Mouse (Mus musculus): ENCODE results near the gene 4930539E08Rik. TPM values are rescaled to one million over a fixed set of nuclear protein-coding genes. Genes with fewer than 3 reads are reported as not detected.

The 4930539E08Rik gene
- polyA plus RNA-seq, 1 experiment from 2014 or later: 0.09 TPM

DNA sequence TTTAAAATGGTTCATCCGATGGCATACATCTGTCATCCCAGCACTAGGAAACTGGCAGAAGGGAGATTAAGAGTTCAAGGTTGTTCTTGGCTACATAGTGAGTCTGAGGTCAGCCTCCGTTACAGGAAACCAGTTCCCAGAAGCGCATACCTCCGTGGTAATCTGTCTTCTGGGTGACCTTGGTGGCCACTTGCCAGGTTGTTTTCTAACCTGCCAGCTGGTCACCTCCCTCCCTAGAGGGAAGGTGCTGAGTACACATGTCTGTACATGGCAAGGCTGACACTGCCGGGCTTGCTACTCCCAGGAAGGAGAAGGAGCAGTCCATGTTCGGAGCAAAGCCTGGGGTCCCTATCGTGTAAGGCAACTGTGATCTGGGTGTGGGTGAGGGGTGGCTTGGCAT lies 40.3 kb downstream of the 4930539E08Rik start:
- Histone ChIP-seq H3K4me3 (ENCODE audit: control insufficient read depth in 1 of 2, insufficient read depth in 1 of 2, low read depth in 1 of 2, low read length in 2 of 2) (no peak overlapping the region), H3K9ac (ENCODE audit: low read length) (no peak overlapping the region), H3K4me2 (ENCODE audit: low read length) (peak overlapping the region; percentile 3; the same call in 1 of the 2 replicates), H3K36me3 (ENCODE audit: control insufficient read depth, insufficient read depth, low read length) (no peaks in the 10 kb centered on the region), H3K27ac (replicated peaks in 1 of 2; ENCODE audit: control insufficient read depth in 1 of 2, insufficient read depth in 1 of 2, low read depth in 2 of 2, low read length in 2 of 2) (peak overlapping the region; percentile 29 to 40; a peak in 2 of 4 replicates), H3K9me3 (ENCODE audit: control insufficient read depth, low read length) (no peaks in the 10 kb centered on the region), H3K4me1 (ENCODE audit: control insufficient read depth in 2 of 2, insufficient read depth in 2 of 2, low read length in 2 of 2) (peaks cover 9 to 10% of the 10 kb centered on the region in 2 experiments), H3K27me3 (ENCODE audit: control insufficient read depth, insufficient read depth, low read length) (0 out of 2 replicates have a peak, but pooled peaks cover 3% of the 10 kb centered on the region)
- 26% methylated on average over 7 of the region's 7 CpGs for WGBS
- no peak for ATAC-seq (ENCODE audit: insufficient number of reproducible peaks, insufficient read depth, low FRiP score, low read depth)

DNA sequence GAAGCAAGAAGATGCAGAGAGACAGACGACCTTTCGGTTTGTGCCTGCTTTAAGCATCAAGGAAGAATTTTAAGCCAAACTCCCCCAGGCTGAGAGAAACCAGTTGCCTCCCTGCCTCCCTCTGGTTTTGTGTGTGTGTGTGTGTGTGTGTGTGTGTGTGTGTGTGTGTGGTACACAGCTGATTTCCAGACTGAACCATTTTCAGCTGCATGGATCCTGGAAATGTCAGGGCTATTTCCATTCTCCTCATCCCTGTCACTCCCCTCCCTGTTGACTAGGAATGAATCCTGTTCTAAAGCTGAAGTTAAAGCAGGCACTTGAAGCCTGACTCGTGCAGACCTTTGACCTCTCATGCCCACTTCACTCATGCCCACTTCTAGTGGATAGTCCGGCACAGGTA lies 40.9 kb downstream of the 4930539E08Rik start:
- no peak overlapping the region for H3K4me2 ChIP-seq (ENCODE audit: low read length)
- H3K27me3 ChIP-seq (ENCODE audit: control insufficient read depth, insufficient read depth, low read length): 0 out of 2 replicates have a peak, but pooled peaks cover 3% of the 10 kb centered on the region
- H3K4me3 ChIP-seq (ENCODE audit: control insufficient read depth in 1 of 2, insufficient read depth in 1 of 2, low read depth in 1 of 2, low read length in 2 of 2): no peak overlapping the region
- H3K27ac ChIP-seq (replicated peaks in 1 of 2; ENCODE audit: control insufficient read depth in 1 of 2, insufficient read depth in 1 of 2, low read depth in 2 of 2, low read length in 2 of 2): no peak overlapping the region
- WGBS: 77% methylated on average over 4 of the region's 4 CpGs
- no peaks in the 10 kb centered on the region for H3K36me3 ChIP-seq (ENCODE audit: control insufficient read depth, insufficient read depth, low read length)
- no peak overlapping the region for H3K9ac ChIP-seq (ENCODE audit: low read length)
- H3K4me1 ChIP-seq (ENCODE audit: control insufficient read depth in 2 of 2, insufficient read depth in 2 of 2, low read length in 2 of 2): peaks cover 9 to 10% of the 10 kb centered on the region in 2 experiments
- no peaks in the 10 kb centered on the region for H3K9me3 ChIP-seq (ENCODE audit: control insufficient read depth, low read length)
- no peak for ATAC-seq (ENCODE audit: insufficient number of reproducible peaks, insufficient read depth, low FRiP score, low read depth)

DNA sequence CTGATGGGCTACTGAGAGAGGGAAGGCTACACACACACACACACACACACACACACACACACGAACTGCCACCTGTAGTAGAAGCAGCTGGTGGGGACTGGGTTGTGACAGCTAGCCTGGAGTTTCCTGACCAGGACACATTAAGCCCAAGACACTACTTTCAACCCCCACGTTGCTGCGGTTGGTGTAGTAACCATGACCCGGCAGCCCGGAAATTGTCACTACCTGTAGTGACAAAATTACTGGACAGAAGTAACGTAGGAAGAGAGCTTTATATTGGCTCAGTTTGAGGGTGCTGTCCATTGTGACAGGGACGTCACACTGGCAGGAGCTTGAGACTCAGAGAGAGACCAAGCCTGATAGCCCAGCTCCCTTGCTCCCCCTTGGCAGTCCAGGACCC lies 42.8 kb downstream of the 4930539E08Rik start:
- H3K4me2 ChIP-seq (ENCODE audit: low read length): no peak overlapping the region
- no peaks in the 10 kb centered on the region for H3K36me3 ChIP-seq (ENCODE audit: control insufficient read depth, insufficient read depth, low read length)
- no peaks in the 10 kb centered on the region for H3K27me3 ChIP-seq (ENCODE audit: control insufficient read depth, insufficient read depth, low read length)
- no peak overlapping the region for H3K9ac ChIP-seq (ENCODE audit: low read length)
- 86% methylated on average over 7 of the region's 7 CpGs for WGBS
- no peak overlapping the region for H3K27ac ChIP-seq (replicated peaks in 1 of 2; ENCODE audit: control insufficient read depth in 1 of 2, insufficient read depth in 1 of 2, low read depth in 2 of 2, low read length in 2 of 2)
- no peak for ATAC-seq (ENCODE audit: insufficient number of reproducible peaks, insufficient read depth, low FRiP score, low read depth)
- H3K4me3 ChIP-seq (ENCODE audit: control insufficient read depth in 1 of 2, insufficient read depth in 1 of 2, low read depth in 1 of 2, low read length in 2 of 2): no peak overlapping the region
- H3K4me1 ChIP-seq (ENCODE audit: control insufficient read depth in 2 of 2, insufficient read depth in 2 of 2, low read length in 2 of 2): peaks cover 9 to 10% of the 10 kb centered on the region in 2 experiments
- H3K9me3 ChIP-seq (ENCODE audit: control insufficient read depth, low read length): no peaks in the 10 kb centered on the region

DNA sequence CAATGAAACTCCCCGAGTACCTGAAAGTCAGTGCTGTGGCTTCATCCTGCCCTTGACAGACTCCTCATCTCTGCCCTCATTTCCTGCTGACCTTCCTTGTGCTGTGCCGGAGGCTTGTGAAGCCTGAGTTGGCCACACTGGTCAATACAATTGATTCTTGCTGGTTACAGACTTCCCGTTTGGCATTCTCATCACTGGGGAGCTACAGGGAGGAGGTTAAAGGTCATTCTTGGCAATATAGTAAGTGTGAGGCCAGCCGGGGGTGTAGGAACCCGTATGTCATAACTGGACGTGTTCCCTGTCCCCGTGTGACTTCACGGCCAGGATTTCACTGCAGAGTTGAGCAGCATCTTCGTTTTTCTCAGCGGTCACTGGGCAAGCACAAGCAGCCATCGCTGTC lies 43.3 kb downstream of the 4930539E08Rik start:
- Histone ChIP-seq H3K4me1 (ENCODE audit: control insufficient read depth in 2 of 2, insufficient read depth in 2 of 2, low read length in 2 of 2) (peaks cover 9 to 10% of the 10 kb centered on the region in 2 experiments), H3K4me3 (ENCODE audit: control insufficient read depth in 1 of 2, insufficient read depth in 1 of 2, low read depth in 1 of 2, low read length in 2 of 2) (no peak overlapping the region), H3K27ac (replicated peaks in 1 of 2; ENCODE audit: control insufficient read depth in 1 of 2, insufficient read depth in 1 of 2, low read depth in 2 of 2, low read length in 2 of 2) (no peak overlapping the region), H3K9ac (ENCODE audit: low read length) (no peak overlapping the region), H3K36me3 (ENCODE audit: control insufficient read depth, insufficient read depth, low read length) (no peaks in the 10 kb centered on the region), H3K27me3 (ENCODE audit: control insufficient read depth, insufficient read depth, low read length) (no peaks in the 10 kb centered on the region), H3K4me2 (ENCODE audit: low read length) (no peak overlapping the region), H3K9me3 (ENCODE audit: control insufficient read depth, low read length) (no peaks in the 10 kb centered on the region)
- no peak for ATAC-seq (ENCODE audit: insufficient number of reproducible peaks, insufficient read depth, low FRiP score, low read depth)
- 74% methylated on average over 11 of the region's 11 CpGs for WGBS

DNA sequence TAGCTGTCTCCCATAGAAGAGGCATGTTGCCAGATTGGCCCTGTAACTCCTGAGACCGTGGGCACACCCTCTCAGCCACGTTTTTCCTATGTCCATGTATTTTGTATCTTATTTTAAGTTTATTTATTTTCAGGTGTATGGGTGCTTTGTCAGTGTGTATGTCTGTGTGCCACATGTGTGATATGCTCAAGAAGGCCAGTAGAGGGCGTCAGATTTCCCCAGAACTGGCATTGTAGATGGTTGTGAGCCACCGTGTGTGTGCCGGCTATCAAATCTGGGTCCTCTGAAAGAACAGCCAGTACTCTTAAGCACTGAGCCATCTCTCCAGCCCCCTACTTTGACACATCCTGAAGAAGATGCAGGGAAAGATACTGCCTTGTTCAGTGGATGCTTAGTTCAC lies 44.7 kb downstream of the 4930539E08Rik start:
- no peak overlapping the region for H3K4me3 ChIP-seq (ENCODE audit: control insufficient read depth in 1 of 2, insufficient read depth in 1 of 2, low read depth in 1 of 2, low read length in 2 of 2)
- H3K27ac ChIP-seq (replicated peaks in 1 of 2; ENCODE audit: control insufficient read depth in 1 of 2, insufficient read depth in 1 of 2, low read depth in 2 of 2, low read length in 2 of 2): no peak overlapping the region
- H3K36me3 ChIP-seq (ENCODE audit: control insufficient read depth, insufficient read depth, low read length): no peaks in the 10 kb centered on the region
- H3K4me1 ChIP-seq (ENCODE audit: control insufficient read depth in 2 of 2, insufficient read depth in 2 of 2, low read length in 2 of 2): peaks cover 4 to 7% of the 10 kb centered on the region in 2 experiments
- H3K4me2 ChIP-seq (ENCODE audit: low read length): no peak overlapping the region
- no peaks in the 10 kb centered on the region for H3K27me3 ChIP-seq (ENCODE audit: control insufficient read depth, insufficient read depth, low read length)
- ATAC-seq (ENCODE audit: insufficient number of reproducible peaks, insufficient read depth, low FRiP score, low read depth): no peak
- no peaks in the 10 kb centered on the region for H3K9me3 ChIP-seq (ENCODE audit: control insufficient read depth, low read length)
- H3K9ac ChIP-seq (ENCODE audit: low read length): no peak overlapping the region
- WGBS: 71% methylated on average over 5 of the region's 5 CpGs

DNA sequence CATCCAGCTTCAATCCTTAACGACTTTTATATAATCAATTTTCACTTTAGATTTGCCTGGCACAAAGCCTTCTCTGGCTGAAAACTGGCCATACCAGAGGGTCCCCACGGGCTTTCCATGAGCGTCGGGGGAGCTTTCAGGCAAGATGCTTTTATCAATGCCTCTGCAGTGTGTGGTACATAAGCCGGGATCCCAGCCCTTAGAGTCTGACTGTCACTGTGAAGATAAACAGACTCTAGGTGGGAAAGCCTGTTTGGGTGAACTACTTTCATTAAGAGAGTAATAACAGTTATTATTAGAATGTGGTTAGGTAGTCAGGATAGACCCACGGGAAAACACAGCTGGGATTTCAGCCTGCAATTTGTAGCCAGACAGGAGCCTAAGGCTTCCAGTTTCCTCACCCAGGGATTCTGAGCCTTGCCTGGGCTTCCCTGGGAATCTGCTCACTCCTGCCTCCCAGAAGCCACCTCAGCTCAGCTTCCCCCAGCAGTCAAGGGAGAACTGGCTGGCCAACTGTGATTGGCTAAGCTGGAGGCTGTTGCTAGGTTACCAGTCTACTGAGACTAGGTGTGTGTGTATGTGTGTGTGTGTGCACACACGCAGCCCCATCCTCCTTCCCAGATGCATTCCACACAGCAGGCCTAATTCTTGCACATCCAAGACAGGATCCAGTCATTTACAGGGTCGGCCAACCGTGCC lies 45.6 kb downstream of the 4930539E08Rik start:
- Histone ChIP-seq H3K27ac (replicated peaks in 1 of 2; ENCODE audit: control insufficient read depth in 1 of 2, insufficient read depth in 1 of 2, low read depth in 2 of 2, low read length in 2 of 2) (no peak overlapping the region), H3K4me1 (ENCODE audit: control insufficient read depth in 2 of 2, insufficient read depth in 2 of 2, low read length in 2 of 2) (no peaks in the 10 kb centered on the region), H3K27me3 (ENCODE audit: control insufficient read depth, insufficient read depth, low read length) (no peaks in the 10 kb centered on the region), H3K36me3 (ENCODE audit: control insufficient read depth, insufficient read depth, low read length) (no peaks in the 10 kb centered on the region), H3K4me3 (ENCODE audit: control insufficient read depth in 1 of 2, insufficient read depth in 1 of 2, low read depth in 1 of 2, low read length in 2 of 2) (no peak overlapping the region), H3K9me3 (ENCODE audit: control insufficient read depth, low read length) (no peaks in the 10 kb centered on the region), H3K4me2 (ENCODE audit: low read length) (no peak overlapping the region), H3K9ac (ENCODE audit: low read length) (no peak overlapping the region)
- no peak for ATAC-seq (ENCODE audit: insufficient number of reproducible peaks, insufficient read depth, low FRiP score, low read depth)
- WGBS: 43% methylated on average over 9 of the region's 9 CpGs

DNA sequence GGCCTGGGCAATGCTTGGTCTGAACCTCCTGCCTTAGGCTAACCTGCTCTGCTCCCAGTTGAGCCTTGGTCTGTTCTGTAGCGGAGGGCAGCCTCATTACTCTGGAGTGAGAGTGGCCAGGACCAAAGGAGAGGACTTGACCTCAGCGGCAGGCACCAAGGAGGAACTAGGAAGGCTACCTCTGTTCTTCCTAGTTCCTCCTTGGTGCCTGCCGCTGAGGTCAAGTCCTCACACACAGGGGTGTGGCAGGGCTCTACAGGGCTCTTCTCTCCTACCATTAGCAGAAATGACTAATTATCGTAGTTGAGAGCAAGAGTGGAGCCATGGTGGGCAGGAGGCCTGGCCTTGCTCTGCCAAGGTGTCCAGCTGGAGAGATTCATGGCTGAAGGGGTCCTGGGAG lies 47.7 kb downstream of the 4930539E08Rik start:
- 79% methylated on average over 4 of the region's 4 CpGs for WGBS

DNA sequence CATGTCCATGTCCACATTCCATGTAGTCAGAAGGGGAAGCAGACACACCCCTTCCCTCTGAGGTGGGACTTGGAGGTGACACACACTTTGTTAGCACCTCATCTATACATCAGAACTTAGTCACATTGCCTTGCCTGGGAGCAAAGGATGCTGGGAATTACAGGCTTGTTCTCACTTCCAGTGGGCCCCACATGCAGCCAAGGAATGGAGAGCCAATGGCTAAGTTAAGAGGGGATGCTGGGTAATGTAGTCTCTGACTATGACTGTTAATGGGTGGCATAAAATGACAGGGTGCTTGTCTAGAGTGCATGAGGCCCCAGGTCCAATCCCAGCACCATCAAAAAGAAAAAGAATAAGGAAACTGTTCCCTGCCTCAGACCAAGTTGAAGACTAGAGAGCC lies 48.2 kb downstream of the 4930539E08Rik start:
- no peaks in the 10 kb centered on the region for H3K9me3 ChIP-seq (ENCODE audit: control insufficient read depth, low read length)
- H3K4me3 ChIP-seq (ENCODE audit: control insufficient read depth in 1 of 2, insufficient read depth in 1 of 2, low read depth in 1 of 2, low read length in 2 of 2): no peak overlapping the region
- no peaks in the 10 kb centered on the region for H3K27me3 ChIP-seq (ENCODE audit: control insufficient read depth, insufficient read depth, low read length)
- no peaks in the 10 kb centered on the region for H3K36me3 ChIP-seq (ENCODE audit: control insufficient read depth, insufficient read depth, low read length)
- no peak overlapping the region for H3K4me2 ChIP-seq (ENCODE audit: low read length)
- no peak overlapping the region for H3K9ac ChIP-seq (ENCODE audit: low read length)
- no peak for ATAC-seq (ENCODE audit: insufficient number of reproducible peaks, insufficient read depth, low FRiP score, low read depth)
- no peaks in the 10 kb centered on the region for H3K4me1 ChIP-seq (ENCODE audit: control insufficient read depth in 2 of 2, insufficient read depth in 2 of 2, low read length in 2 of 2)
- H3K27ac ChIP-seq (replicated peaks in 1 of 2; ENCODE audit: control insufficient read depth in 1 of 2, insufficient read depth in 1 of 2, low read depth in 2 of 2, low read length in 2 of 2): no peak overlapping the region

More for the DNA sequence above, 47.7 kb downstream of the 4930539E08Rik start:
- Histone ChIP-seq H3K27ac (replicated peaks in 1 of 2; ENCODE audit: control insufficient read depth in 1 of 2, insufficient read depth in 1 of 2, low read depth in 2 of 2, low read length in 2 of 2) (no peak overlapping the region), H3K27me3 (ENCODE audit: control insufficient read depth, insufficient read depth, low read length) (no peaks in the 10 kb centered on the region), H3K4me2 (ENCODE audit: low read length) (no peak overlapping the region), H3K36me3 (ENCODE audit: control insufficient read depth, insufficient read depth, low read length) (no peaks in the 10 kb centered on the region), H3K9me3 (ENCODE audit: control insufficient read depth, low read length) (no peaks in the 10 kb centered on the region), H3K9ac (ENCODE audit: low read length) (no peak overlapping the region), H3K4me1 (ENCODE audit: control insufficient read depth in 2 of 2, insufficient read depth in 2 of 2, low read length in 2 of 2) (no peaks in the 10 kb centered on the region), H3K4me3 (ENCODE audit: control insufficient read depth in 1 of 2, insufficient read depth in 1 of 2, low read depth in 1 of 2, low read length in 2 of 2) (no peak overlapping the region)
- no peak for ATAC-seq (ENCODE audit: insufficient number of reproducible peaks, insufficient read depth, low FRiP score, low read depth)
